Mouse (Mus musculus) limb, embryonic 13.5 days (tissue): ENCODE data around the gene Pbsn. TPM values are rescaled to one million over a fixed set of nuclear protein-coding genes. Genes with fewer than 3 reads are reported as not detected.
"Not testable (repeated sequence)": the region's sequence is repeated elsewhere in the genome, so short reads cannot be mapped to it uniquely, and the experiment has no call there.

ENCODE experiments used
- ATAC-seq: fragments of 200-750 bp; cut with Nextera tagmentation; 2 replicates; pipeline ENCODE4 v1.8.0; 2017; ENCODE audit warnings: low read depth, moderate number of reproducible peaks, moderate TSS enrichment; ENCODE audit not compliant: low FRiP score
- H3K27ac ChIP-seq: fragments of 300-500 bp; sonication (generic); 2 replicates; pipeline ENCODE4 v1.5.1; 2015; ENCODE audit warnings: inconsistent platforms, mild to moderate bottlenecking, moderate library complexity
- H3K27me3 ChIP-seq: fragments of 300-500 bp; sonication (generic); 2 replicates; pipeline ENCODE4 v1.6.1; 2015; ENCODE audit warnings: mild to moderate bottlenecking, inconsistent platforms
- H3K36me3 ChIP-seq: fragments of 300-500 bp; sonication (generic); 2 replicates; pipeline ENCODE4 v1.6.1; 2015; ENCODE audit warnings: inconsistent platforms, mild to moderate bottlenecking, moderate library complexity
- H3K4me1 ChIP-seq: fragments of 300-500 bp; sonication (generic); 2 replicates; pipeline ENCODE4 v1.6.1; 2015; ENCODE audit warnings: inconsistent platforms
- H3K4me2 ChIP-seq: fragments of 300-500 bp; sonication (generic); replicated peaks from 2 replicates; pipeline ENCODE4 v1.6.1; 2015; ENCODE audit warnings: inconsistent platforms, mild to moderate bottlenecking, moderate library complexity
- H3K4me3 ChIP-seq: fragments of 300-500 bp; sonication (generic); 2 replicates; pipeline ENCODE4 v1.5.1; 2015; ENCODE audit warnings: moderate library complexity, mild to moderate bottlenecking, inconsistent platforms
- H3K9ac ChIP-seq: fragments of 300-500 bp; sonication (generic); 2 replicates; pipeline ENCODE4 v1.6.1; 2015; ENCODE audit warnings: mild to moderate bottlenecking, inconsistent platforms
- H3K9me3 ChIP-seq: fragments of 300-500 bp; sonication (generic); 2 replicates; pipeline ENCODE4 v1.6.1; 2016; ENCODE audit warnings: inconsistent platforms
- WGBS: fragments of 180-500 bp; shearing (Covaris S2); methylation state at CpG from one replicate; pipeline ENCODE4 v1.1.7; 2015; 5-methylcytosine and 5-hydroxymethylcytosine counted together
- polyA plus RNA-seq: library from polyadenylated mRNA; unstranded; fragments of >200 nt; fragmentation: Nextera tagmentation; extraction: Ambion mirVana; gene quantifications from 2 replicates; pipeline ENCODE4 v1.2.1, GENCODE M21; 2015

Gene Pbsn
- polyA plus RNA-seq, result not detected in 2 replicates

DNA sequence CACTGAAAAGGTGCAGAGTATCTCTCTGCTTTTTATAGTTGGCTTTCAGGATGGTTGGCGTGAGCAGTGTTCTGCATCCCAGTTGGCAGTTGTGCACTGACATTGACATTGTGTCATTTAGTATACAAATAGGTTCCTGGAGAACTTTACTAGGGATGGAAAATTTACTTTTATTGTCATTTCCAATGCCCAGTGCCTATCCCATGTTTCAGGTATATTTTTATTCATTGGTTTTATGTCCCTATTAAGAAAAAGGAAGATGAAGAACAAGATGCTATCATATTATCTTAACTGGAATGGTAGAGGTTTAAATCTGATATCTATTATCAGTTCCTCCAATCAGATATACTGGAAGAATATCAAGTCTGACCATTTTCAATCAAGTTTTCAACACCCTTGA, at the start of gene Pbsn:
Gene Pbsn, minus strand, starts transcription at position 101 of the 400 bp plus-strand sequence.
- H3K9ac ChIP-seq, result no peak within 1 kb of the TSS
- ATAC-seq, result no peak
- no peaks in the 10 kb centered on the region for H3K4me1 ChIP-seq
- WGBS, result 82% methylated on average over 1 of the region's 1 CpGs
- no peak within 1 kb of the TSS for H3K4me3 ChIP-seq
- no peaks in the 10 kb centered on the region for H3K27me3 ChIP-seq
- no peak within 1 kb of the TSS for H3K27ac ChIP-seq
- no peak within 1 kb of the TSS for H3K4me2 ChIP-seq
- H3K36me3 ChIP-seq, result no peaks in the 10 kb centered on the region
- H3K9me3 ChIP-seq, result no peaks in the 10 kb centered on the region

DNA sequence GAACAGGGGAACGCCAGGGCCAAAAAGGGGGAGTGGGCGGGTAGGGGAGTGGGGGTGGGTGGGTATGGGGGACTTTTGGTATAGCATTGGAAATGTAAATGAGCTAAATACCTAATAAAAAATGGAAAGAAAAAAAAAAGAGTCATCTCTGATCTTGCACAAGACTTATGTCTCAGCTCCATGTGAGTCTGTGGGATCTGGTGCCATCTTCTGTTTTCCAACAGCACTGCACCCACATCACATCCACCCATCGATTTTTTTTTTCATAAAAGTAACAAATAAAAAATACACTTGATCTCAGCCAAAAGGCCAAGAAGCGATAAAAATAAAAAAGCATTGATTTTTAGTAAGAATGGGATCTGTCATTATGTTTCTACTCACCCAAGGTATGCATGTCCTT, 26.6 kb upstream of the Pbsn start:
- H3K9me3 ChIP-seq, H3K27ac ChIP-seq: not testable (repeated sequence)
- WGBS, result 66% methylated on average over 2 of the region's 4 CpGs

DNA sequence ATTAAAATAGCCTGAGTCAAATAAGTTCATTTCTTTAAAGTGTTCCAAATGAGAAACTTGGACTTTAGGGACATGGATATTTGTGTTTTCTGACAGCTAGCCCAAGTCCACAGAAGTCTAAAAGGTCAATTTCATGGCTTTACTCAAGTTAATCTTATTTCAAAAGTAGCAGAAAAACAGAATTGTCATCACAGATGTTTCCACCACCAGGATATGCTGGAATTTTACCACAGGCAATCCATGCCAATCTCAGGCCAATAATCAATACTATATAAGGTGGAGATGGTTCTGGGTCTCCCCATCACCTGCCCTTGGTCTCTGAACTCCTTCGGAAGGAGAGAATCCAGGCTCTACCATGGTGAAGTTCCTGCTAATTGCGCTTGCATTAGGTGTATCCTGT, 11.0 kb upstream of the Pbsn start, which contains the start of gene Gm14744:
Gene Gm14744, plus strand, starts transcription at position 301 of the 400 bp plus-strand sequence.
- not testable (repeated sequence) for H3K9ac ChIP-seq, H3K4me1 ChIP-seq, H3K4me2 ChIP-seq, ATAC-seq, H3K4me3 ChIP-seq, H3K27ac ChIP-seq, H3K27me3 ChIP-seq, H3K36me3 ChIP-seq, H3K9me3 ChIP-seq
- 83% methylated on average over 2 of the region's 2 CpGs for WGBS

More for the DNA sequence above, 26.6 kb upstream of the Pbsn start:
- H3K9ac ChIP-seq, ATAC-seq, H3K4me2 ChIP-seq, H3K27me3 ChIP-seq, H3K4me3 ChIP-seq, H3K36me3 ChIP-seq, H3K4me1 ChIP-seq: not testable (repeated sequence)

DNA sequence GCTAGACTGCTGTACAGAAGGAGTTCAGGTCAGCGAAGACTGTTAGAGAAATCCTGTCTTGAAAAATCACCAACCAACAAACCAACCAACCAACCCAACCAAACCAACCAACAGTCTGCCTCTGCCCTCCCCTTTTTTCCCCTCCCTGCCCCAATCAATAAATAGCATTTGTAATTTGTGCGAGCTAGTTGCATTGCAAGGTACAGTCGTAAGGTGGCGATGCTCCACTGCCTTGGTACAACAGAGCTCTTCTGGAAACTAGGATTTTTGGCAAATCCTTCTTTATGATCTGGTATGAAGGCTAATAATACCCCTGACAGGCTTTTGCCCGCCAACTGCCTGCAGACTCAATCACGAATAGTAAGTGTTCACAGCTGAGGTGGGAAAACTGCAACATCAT, 41.4 kb downstream of the Pbsn start:
- no peaks in the 10 kb centered on the region for H3K9me3 ChIP-seq
- H3K27ac ChIP-seq, result no peak overlapping the region
- H3K4me3 ChIP-seq, result no peak overlapping the region
- H3K4me1 ChIP-seq, result no peaks in the 10 kb centered on the region
- H3K36me3 ChIP-seq, result no peaks in the 10 kb centered on the region
- no peaks in the 10 kb centered on the region for H3K27me3 ChIP-seq
- H3K9ac ChIP-seq, result no peak overlapping the region
- H3K4me2 ChIP-seq, result no peak overlapping the region
- ATAC-seq, result no peak
- WGBS, result 51% methylated on average over 6 of the region's 6 CpGs

DNA sequence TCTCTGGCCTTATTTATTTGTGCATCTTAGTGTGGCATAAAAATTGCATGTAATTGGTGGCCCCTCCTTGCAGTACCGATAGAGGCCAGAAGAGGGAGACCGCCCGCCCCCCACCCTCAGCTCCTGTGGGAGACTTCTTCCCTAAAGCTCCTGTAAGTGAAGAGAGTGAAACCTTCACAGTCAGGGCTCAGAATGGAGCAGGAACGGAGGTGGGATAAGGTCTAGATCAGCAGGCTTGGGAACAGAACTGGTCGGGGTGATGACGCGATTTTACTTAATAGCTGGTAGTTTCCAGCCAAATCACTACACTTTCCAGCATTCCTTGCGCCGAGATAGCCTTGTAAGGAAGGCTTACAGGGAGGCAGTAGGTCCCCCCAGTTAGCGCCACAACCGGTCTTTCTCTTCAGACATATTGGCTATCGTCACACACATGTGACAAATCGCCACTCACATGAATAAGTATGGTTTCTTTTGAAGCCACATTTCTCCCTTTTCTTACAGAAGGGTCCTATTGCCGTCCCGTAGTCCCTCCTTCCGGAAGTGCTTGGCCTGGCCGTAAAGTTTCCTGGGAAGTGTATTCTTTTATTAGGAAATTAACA, 42.7 kb downstream of the Pbsn start:
- WGBS, result 13% methylated on average over 17 of the region's 17 CpGs
- H3K4me3 ChIP-seq, result peak overlapping the region; percentile 43
- H3K27me3 ChIP-seq, result no peaks in the 10 kb centered on the region
- ATAC-seq, result peak; percentile 87
- no peaks in the 10 kb centered on the region for H3K9me3 ChIP-seq
- H3K27ac ChIP-seq, result peak overlapping the region; percentile 39; the same call in 1 of the 2 replicates
- H3K4me1 ChIP-seq, result no peaks in the 10 kb centered on the region
- peak overlapping the region; percentile 35; the same call in 1 of the 2 replicates for H3K9ac ChIP-seq
- peak overlapping the region; percentile 54 for H3K4me2 ChIP-seq
- H3K36me3 ChIP-seq, result no peaks in the 10 kb centered on the region

DNA sequence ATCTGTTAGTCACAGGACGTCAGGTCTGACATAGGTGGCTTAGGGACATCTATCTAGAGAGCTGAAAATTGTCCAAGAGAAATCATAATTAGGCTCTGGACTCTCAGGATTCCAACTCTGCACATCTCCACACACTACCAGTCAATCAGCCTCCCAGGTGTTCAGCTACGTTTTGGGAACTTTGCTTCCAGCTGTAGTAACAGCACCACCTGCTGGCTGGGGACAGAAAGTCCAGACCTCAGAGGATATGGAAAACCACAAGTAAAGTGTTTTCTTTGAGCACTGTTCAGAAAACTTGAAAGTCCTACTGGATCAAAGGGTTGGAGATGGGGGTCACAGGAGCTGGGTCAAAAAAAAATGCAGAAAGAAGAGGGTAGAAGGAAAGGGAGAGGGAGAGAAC, 44.8 kb downstream of the Pbsn start:
- H3K4me3 ChIP-seq, result no peak overlapping the region
- no peaks in the 10 kb centered on the region for H3K4me1 ChIP-seq
- ATAC-seq, result no peak
- H3K9ac ChIP-seq, result no peak overlapping the region
- 20% methylated on average over 2 of the region's 2 CpGs for WGBS
- no peaks in the 10 kb centered on the region for H3K9me3 ChIP-seq
- no peak overlapping the region for H3K4me2 ChIP-seq
- H3K27me3 ChIP-seq, result no peaks in the 10 kb centered on the region
- H3K36me3 ChIP-seq, result no peaks in the 10 kb centered on the region
- no peak overlapping the region for H3K27ac ChIP-seq

DNA sequence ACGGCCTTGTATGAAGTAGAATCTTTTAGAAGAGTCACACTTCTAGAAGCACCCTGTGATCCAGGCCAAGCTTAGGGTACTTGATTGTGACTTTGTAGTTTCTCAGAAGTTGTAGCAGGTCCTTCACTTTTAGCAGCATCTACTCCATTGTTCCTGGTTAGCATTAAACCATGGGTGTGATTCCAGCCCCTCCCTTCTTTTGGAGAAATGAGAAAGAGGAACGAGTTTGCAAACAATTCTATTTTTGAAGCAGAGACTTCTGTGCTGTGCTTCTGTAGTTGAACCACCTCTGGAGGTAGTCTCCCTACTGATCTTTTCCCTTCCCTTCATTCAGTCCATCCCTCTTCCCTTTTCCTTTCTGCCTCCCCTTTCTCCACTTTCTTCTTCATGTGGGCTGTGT, 51.1 kb downstream of the Pbsn start:
- Histone ChIP-seq H3K27me3 (no peaks in the 10 kb centered on the region), H3K4me3 (no peak overlapping the region), H3K9ac (no peak overlapping the region), H3K36me3 (no peaks in the 10 kb centered on the region), H3K4me1 (no peaks in the 10 kb centered on the region), H3K27ac (no peak overlapping the region), H3K9me3 (no peaks in the 10 kb centered on the region), H3K4me2 (no peak overlapping the region)
- ATAC-seq, result no peak
- 94% methylated on average over 2 of the region's 2 CpGs for WGBS

DNA sequence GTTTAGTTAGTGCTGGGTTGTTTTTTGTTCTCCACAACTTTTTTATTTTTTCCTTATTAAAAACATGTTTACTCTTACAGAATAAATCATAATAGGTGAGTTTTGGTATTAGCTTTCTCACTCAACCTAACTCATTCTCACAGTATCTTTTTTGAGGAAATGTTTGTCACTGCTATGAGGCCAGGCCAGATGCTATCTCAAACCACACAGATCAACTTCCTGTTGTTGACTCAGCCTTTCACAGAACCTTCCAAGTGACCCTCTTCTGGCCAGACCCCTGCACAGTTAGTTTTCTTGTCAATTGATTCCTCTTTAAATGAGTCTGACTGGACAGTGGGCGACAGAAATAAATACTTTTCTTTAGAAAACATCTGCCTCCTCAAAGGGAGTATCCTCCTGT, 51.9 kb downstream of the Pbsn start:
- H3K4me3 ChIP-seq, result no peak overlapping the region
- H3K27ac ChIP-seq, result no peak overlapping the region
- no peak for ATAC-seq
- H3K36me3 ChIP-seq, result no peaks in the 10 kb centered on the region
- no peak overlapping the region for H3K4me2 ChIP-seq
- no peaks in the 10 kb centered on the region for H3K4me1 ChIP-seq
- no peaks in the 10 kb centered on the region for H3K27me3 ChIP-seq
- no peak overlapping the region for H3K9ac ChIP-seq
- H3K9me3 ChIP-seq, result no peaks in the 10 kb centered on the region
- 69% methylated on average over 1 of the region's 1 CpGs for WGBS

DNA sequence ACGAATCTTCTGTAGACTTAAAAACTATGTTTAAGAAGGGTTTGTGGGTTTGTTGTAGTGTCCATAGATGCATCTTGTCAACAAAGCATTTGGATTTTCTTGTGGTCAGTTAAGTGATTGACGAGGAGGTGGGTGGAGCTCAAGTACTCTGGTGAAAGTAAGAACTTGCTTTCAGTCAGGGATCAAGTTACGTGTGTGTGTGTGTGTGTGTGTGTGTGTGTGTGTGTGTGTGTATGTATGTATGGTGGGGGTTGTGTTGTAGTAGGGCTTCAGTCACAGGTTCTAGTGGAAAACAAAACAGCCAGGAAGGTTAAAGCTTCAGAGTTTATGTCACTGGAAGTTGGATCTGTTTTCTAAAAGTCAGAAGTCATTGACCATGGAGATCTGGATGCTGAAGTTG, 53.9 kb downstream of the Pbsn start:
- Histone ChIP-seq H3K4me2 (no peak overlapping the region), H3K36me3 (no peaks in the 10 kb centered on the region), H3K27me3 (no peaks in the 10 kb centered on the region), H3K27ac (no peak overlapping the region), H3K4me1 (no peaks in the 10 kb centered on the region), H3K9me3 (no peaks in the 10 kb centered on the region), H3K9ac (no peak overlapping the region), H3K4me3 (no peak overlapping the region)
- 70% methylated on average over 3 of the region's 3 CpGs for WGBS
- no peak for ATAC-seq

DNA sequence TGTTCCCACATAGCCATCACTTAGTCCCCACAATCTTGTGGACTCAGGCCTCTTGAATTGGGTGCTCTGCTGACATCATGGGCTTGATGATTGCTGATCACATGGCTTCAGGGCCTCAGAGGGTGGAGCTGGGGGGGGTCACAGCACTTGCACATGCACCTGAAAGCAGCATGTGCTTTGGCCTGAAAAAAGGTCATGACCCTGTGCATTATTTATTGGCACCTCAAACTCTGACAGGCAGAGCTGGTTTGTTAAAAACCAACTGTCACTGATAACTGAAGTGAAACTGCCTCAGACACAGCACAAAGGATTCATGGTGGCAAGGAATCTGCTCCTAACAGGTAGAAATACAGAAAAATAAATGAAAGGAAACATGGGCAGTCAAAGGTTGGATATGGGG, 55.6 kb downstream of the Pbsn start:
- H3K9ac ChIP-seq, result no peak overlapping the region
- H3K9me3 ChIP-seq, result no peaks in the 10 kb centered on the region
- H3K27me3 ChIP-seq, result no peaks in the 10 kb centered on the region
- H3K27ac ChIP-seq, result no peak overlapping the region
- H3K4me3 ChIP-seq, result no peak overlapping the region
- H3K4me1 ChIP-seq, result peaks cover 4% of the 10 kb centered on the region; the same call in 1 of the 2 replicates
- H3K36me3 ChIP-seq, result no peaks in the 10 kb centered on the region
- no peak overlapping the region for H3K4me2 ChIP-seq
- no peak for ATAC-seq

DNA sequence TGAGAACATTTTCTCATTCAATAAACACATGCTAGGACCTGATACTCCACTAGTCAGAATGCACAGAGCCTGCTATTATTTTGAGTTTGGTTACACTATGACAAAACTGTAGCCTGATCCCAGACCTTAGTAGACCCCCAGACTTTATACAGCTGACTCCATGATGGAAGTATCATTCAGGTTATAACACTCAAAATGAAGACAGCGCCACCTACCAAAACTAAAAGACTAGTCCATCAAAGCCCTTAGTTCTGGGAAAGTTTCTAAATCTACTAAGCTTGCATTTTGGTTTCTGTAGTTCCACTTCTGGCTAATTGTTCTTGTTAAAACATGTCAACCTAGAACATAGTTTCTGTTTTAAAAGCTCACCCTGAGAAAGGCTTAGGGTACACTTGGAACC, 56.5 kb downstream of the Pbsn start:
- peak overlapping the region; percentile 68; the same call in 1 of the 2 replicates for H3K4me2 ChIP-seq
- no peaks in the 10 kb centered on the region for H3K36me3 ChIP-seq
- 69% methylated on average over 1 of the region's 1 CpGs for WGBS
- peaks cover 4% of the 10 kb centered on the region; the same call in 1 of the 2 replicates for H3K4me1 ChIP-seq
- no peak overlapping the region for H3K27ac ChIP-seq
- H3K27me3 ChIP-seq, result no peaks in the 10 kb centered on the region
- no peaks in the 10 kb centered on the region for H3K9me3 ChIP-seq
- no peak for ATAC-seq
- no peak overlapping the region for H3K4me3 ChIP-seq
- H3K9ac ChIP-seq, result no peak overlapping the region

DNA sequence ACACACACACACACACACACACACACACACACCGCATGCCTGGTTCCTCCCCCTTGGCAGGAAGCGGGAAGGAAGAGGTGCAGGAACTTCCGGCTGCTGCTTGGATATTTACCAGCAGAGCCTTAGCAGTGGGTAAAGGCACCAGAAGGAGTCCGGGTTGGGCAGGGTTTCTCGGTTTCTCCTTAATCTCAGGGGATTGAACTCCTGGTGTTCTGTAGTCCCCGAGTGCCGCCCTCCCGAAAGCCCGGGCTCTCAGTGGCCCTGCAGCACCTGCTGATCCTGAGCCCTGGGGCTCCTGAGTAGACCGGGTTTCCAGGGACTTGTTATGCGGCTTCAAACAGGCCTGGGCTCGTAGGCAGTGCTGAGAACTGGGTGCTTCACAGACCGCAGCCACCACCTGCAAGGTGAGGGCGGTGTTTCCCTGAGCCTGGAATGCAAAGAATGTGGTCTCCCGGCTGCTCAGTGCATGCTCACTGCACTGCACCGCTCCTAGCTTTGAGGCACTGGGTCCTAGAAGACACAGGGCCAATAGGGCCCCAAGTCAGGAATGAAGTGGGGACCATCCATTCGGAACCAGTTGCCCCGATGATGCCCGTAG, 57.1 kb downstream of the Pbsn start, which contains the start of gene Prkx:
Gene Prkx, minus strand, starts transcription at position 41 of the 598 bp plus-strand sequence.
- peak; percentile 79 for ATAC-seq
- peak within 1 kb of the TSS; percentile 68 for H3K4me2 ChIP-seq
- peak within 1 kb of the TSS; percentile 69 for H3K9ac ChIP-seq
- H3K4me1 ChIP-seq, result peaks cover 4% of the 10 kb centered on the region; the same call in 1 of the 2 replicates
- H3K9me3 ChIP-seq, result no peaks in the 10 kb centered on the region
- no peaks in the 10 kb centered on the region for H3K27me3 ChIP-seq
- H3K27ac ChIP-seq, result peak within 1 kb of the TSS; percentile 44; the same call in 1 of the 2 replicates
- WGBS, result 26% methylated on average over 16 of the region's 19 CpGs
- H3K4me3 ChIP-seq, result peak within 1 kb of the TSS; percentile 61
- H3K36me3 ChIP-seq, result no peaks in the 10 kb centered on the region

DNA sequence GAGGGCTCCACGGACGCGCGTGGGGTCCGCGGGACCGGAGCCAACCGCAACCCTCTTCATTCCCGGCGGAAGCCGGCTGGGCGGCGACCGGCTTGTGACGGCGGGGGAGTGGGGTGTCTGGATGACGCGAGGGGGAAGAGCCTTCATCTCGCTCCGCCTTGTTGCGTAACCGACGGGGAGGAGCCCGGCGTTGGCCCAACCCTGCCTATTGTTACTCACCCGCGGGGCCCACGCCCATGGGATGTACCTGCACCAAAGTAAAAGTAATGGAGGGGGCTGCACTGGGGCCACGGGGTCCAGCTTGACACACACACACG, 57.6 kb downstream of the Pbsn start:
- peak overlapping the region; percentile 68 for H3K4me2 ChIP-seq
- peaks cover 4% of the 10 kb centered on the region; the same call in 1 of the 2 replicates for H3K4me1 ChIP-seq
- peak overlapping the region; percentile 61 for H3K4me3 ChIP-seq
- no peaks in the 10 kb centered on the region for H3K9me3 ChIP-seq
- H3K27me3 ChIP-seq, result no peaks in the 10 kb centered on the region
- 17% methylated on average over 27 of the region's 30 CpGs for WGBS
- peak; percentile 95 for ATAC-seq
- H3K9ac ChIP-seq, result peak overlapping the region; percentile 69
- H3K36me3 ChIP-seq, result no peaks in the 10 kb centered on the region
- no peak overlapping the region for H3K27ac ChIP-seq
